Mouse (Mus musculus) kidney, embryonic 14.5 days (tissue): Measurements from ENCODE around the gene Btbd35f2. TPM values are rescaled to one million over a fixed set of nuclear protein-coding genes. Genes with fewer than 3 reads are reported as not detected.
"Not testable (repeated sequence)": the region's sequence is repeated elsewhere in the genome, so short reads cannot be mapped to it uniquely, and the experiment has no call there.

Source experiments
- ATAC-seq: fragments of 200-750 bp; cut with Nextera tagmentation; 2 replicates; pipeline ENCODE4 v1.8.0; 2017; ENCODE audit warnings: moderate number of reproducible peaks, mild to moderate bottlenecking, moderate TSS enrichment, moderate library complexity; ENCODE audit not compliant: low FRiP score, low TSS enrichment
- H3K27ac ChIP-seq: fragments of 300-500 bp; sonication (generic); 2 replicates; pipeline ENCODE4 v1.5.1; 2014; ENCODE audit warnings: low read depth, mild to moderate bottlenecking, low read length, moderate library complexity, mixed read lengths
- H3K27me3 ChIP-seq: fragments of 300-500 bp; sonication (generic); 2 replicates; pipeline ENCODE4 v1.6.1; 2014; ENCODE audit warnings: mild to moderate bottlenecking, low read length; ENCODE audit not compliant: control insufficient read depth, insufficient read depth
- H3K36me3 ChIP-seq: fragments of 300-500 bp; sonication (generic); 2 replicates; pipeline ENCODE4 v1.6.1; 2014; ENCODE audit warnings: low read length, mixed read lengths; ENCODE audit not compliant: control insufficient read depth, insufficient read depth
- H3K4me1 ChIP-seq: fragments of 300-500 bp; sonication (generic); 2 replicates; pipeline ENCODE4 v1.6.1; 2014; ENCODE audit warnings: low read length, mixed read lengths; ENCODE audit not compliant: control insufficient read depth, insufficient read depth
- H3K4me2 ChIP-seq: fragments of 300-500 bp; sonication (generic); replicated peaks from 2 replicates; pipeline ENCODE4 v1.6.1; 2014; ENCODE audit warnings: low read depth, mild to moderate bottlenecking, low read length
- H3K4me3 ChIP-seq: fragments of 300-500 bp; sonication (generic); 2 replicates; pipeline ENCODE4 v1.5.1; 2014; ENCODE audit warnings: mild to moderate bottlenecking, low read length
- H3K9ac ChIP-seq: fragments of 300-500 bp; sonication (generic); 2 replicates; pipeline ENCODE4 v1.6.1; 2014; ENCODE audit warnings: low read depth, mild to moderate bottlenecking, low read length, moderate library complexity
- H3K9me3 ChIP-seq: fragments of 300-500 bp; sonication (generic); 2 replicates; pipeline ENCODE4 v1.6.1; 2016; ENCODE audit warnings: low read length; ENCODE audit not compliant: control insufficient read depth
- WGBS: fragments of 180-500 bp; shearing (Covaris S2); extraction: QIAGEN DNeasy Blood & Tissue Kit; methylation state at CpG from one replicate; pipeline ENCODE4 v1.1.7; 2014; 5-methylcytosine and 5-hydroxymethylcytosine counted together
- polyA plus RNA-seq: library from polyadenylated mRNA; unstranded; fragments of >200 nt; fragmentation: Nextera tagmentation; extraction: Ambion mirVana; gene quantifications from 2 replicates; pipeline ENCODE4 v1.2.1, GENCODE M21; 2014

Gene Btbd35f2
- polyA plus RNA-seq, result not detected in 2 replicates

DNA sequence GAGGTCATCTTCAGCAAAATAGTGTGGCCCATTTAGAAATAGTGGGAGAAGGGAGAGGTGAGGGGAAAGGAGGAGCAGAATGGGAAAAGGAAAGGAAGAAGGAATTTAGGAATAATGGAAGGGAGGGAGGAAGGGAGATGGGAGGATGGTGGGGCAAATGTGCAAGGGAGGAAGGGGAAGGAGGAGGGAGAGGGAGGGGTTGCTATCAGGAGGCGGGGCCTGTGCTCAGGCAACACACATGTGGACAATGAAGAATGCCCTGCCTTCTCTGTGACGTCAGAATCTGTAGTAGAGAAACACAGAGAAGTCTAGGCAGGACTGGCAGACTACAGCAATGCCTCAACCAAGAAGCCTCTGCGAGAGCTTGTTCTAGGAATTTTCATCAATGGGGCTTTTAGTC, at the start of gene Btbd35f2:
Gene Btbd35f2 (plus strand): TSS at position 301 of the 400 bp plus-strand sequence.
- WGBS, result no CpG with 5 or more reads among the region's 3 CpGs
- H3K4me2 ChIP-seq, H3K36me3 ChIP-seq, H3K4me3 ChIP-seq, H3K9me3 ChIP-seq, ATAC-seq, H3K27me3 ChIP-seq, H3K9ac ChIP-seq, H3K4me1 ChIP-seq, H3K27ac ChIP-seq: not testable (repeated sequence)

Other genes starting within 250 kb of the Btbd35f2 start
- not detected in 2 replicates for gene Btbd35f22, start 230.6 kb upstream of the Btbd35f2 start, polyA plus RNA-seq